Mouse (Mus musculus) liver, embryonic 15.5 days (tissue): ENCODE results near the gene Eml3. TPM values are rescaled to one million over a fixed set of nuclear protein-coding genes. Genes with fewer than 3 reads are reported as not detected.

ENCODE experiments used
- ATAC-seq: fragments of 200-750 bp; cut with Nextera tagmentation; 2 replicates; pipeline ENCODE4 v1.8.0; 2017; ENCODE audit warnings: moderate number of reproducible peaks, mild to moderate bottlenecking, moderate library complexity; ENCODE audit not compliant: insufficient read depth
- H3K27ac ChIP-seq: fragments of 300-500 bp; sonication (generic); replicated peaks from 2 replicates; pipeline ENCODE4 v1.5.1; 2015; ENCODE audit warnings: mild to moderate bottlenecking, inconsistent platforms
- H3K27me3 ChIP-seq: fragments of 300-500 bp; sonication (generic); 2 replicates; pipeline ENCODE4 v1.6.1; 2015; ENCODE audit warnings: mild to moderate bottlenecking, inconsistent platforms
- H3K36me3 ChIP-seq: fragments of 300-500 bp; sonication (generic); replicated peaks from 2 replicates; pipeline ENCODE4 v1.6.1; 2015; ENCODE audit warnings: moderate library complexity, mild to moderate bottlenecking, inconsistent platforms
- H3K4me1 ChIP-seq: fragments of 300-500 bp; sonication (generic); replicated peaks from 2 replicates; pipeline ENCODE4 v1.6.1; 2015; ENCODE audit warnings: inconsistent platforms
- H3K4me2 ChIP-seq: fragments of 300-500 bp; sonication (generic); 2 replicates; pipeline ENCODE4 v1.6.1; 2015; ENCODE audit warnings: moderate library complexity, mild to moderate bottlenecking, inconsistent platforms
- H3K4me3 ChIP-seq: fragments of 300-500 bp; sonication (generic); replicated peaks from 2 replicates; pipeline ENCODE4 v1.5.1; 2015; ENCODE audit warnings: mild to moderate bottlenecking, inconsistent platforms
- H3K9ac ChIP-seq: fragments of 300-500 bp; sonication (generic); 2 replicates; pipeline ENCODE4 v1.6.1; 2015; ENCODE audit warnings: moderate library complexity, mild to moderate bottlenecking, inconsistent platforms
- H3K9me3 ChIP-seq: fragments of 300-500 bp; sonication (generic); replicated peaks from 2 replicates; pipeline ENCODE4 v1.6.1; 2016; ENCODE audit warnings: inconsistent platforms
- WGBS: fragments of 180-500 bp; shearing (Covaris S2); methylation state at CpG from one replicate; pipeline ENCODE4 v1.1.7; 2015; ENCODE audit warnings: mixed read lengths; ENCODE audit not compliant: insufficient replicate concordance; 5-methylcytosine and 5-hydroxymethylcytosine counted together
- microRNA-seq: library from miRNA; unstranded; fragments of <30 nt; microRNA quantifications from one replicate; pipeline ENCODE4, GENCODE M21; 2016
- polyA plus RNA-seq: library from polyadenylated mRNA; unstranded; fragments of >200 nt; fragmentation: Nextera tagmentation; extraction: Ambion mirVana; gene quantifications from 2 replicates; pipeline ENCODE4 v1.2.1, GENCODE M21; 2015

The Eml3 gene
- polyA plus RNA-seq, 1 experiment from 2014 or later, result 13.1 TPM

DNA sequence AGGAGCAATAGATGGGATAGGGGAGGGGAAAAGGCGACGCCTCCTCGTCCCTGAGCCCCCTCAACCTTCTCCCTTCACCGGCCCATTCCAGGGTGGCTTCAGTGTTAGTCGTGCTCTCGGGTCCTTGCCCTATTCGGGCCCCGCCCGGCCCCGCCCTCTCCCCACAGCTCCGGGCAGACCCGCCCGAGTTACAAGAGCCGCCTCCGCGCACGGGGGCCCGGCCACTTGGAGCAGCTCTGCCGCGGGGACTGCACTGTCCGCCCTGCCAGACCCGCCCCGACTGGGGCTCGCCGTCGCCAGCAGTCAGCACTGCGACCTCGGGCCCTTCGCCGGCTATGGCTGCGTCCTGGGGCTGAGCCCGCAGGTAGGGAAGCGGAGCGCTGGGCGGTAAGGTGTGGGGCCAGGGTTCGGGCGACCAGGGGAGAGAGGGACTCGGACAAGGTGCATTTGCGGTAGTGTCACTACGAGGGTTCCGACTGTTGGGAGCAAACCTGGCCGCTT, 59.8 kb downstream of the Eml3 start, which contains the start of gene Ahnak:
Gene Ahnak, plus strand, starts transcription at position 219 of the 501 bp plus-strand sequence.
- Histone ChIP-seq H3K4me1 (peaks cover 54% of the 10 kb centered on the region), H3K4me3 (peak within 1 kb of the TSS; percentile 59), H3K36me3 (no peaks in the 10 kb centered on the region), H3K9ac (peak within 1 kb of the TSS; percentile 51), H3K27me3 (peaks cover 68% of the 10 kb centered on the region), H3K4me2 (peak within 1 kb of the TSS; percentile 80), H3K27ac (0 out of 2 replicates have a peak within 1 kb of the TSS, but pooled peaks have one; percentile 38), H3K9me3 (no peaks in the 10 kb centered on the region)
- under 1% methylated on average over 42 of the region's 42 CpGs for WGBS
- ATAC-seq, result peak; percentile 63

GRCm38 (mm10) chr19:8989567-8990431, 60.4 kb downstream of the Eml3 start:
- Histone ChIP-seq H3K36me3 (no peaks in the 10 kb centered on the region), H3K9ac (peak overlapping the region; percentile 51), H3K4me3 (peak overlapping the region; percentile 59), H3K27ac (0 out of 2 replicates have a peak overlapping the region, but pooled peaks have one; percentile 38), H3K27me3 (peaks cover 65% of the 10 kb centered on the region), H3K4me2 (peak overlapping the region; percentile 80), H3K9me3 (no peaks in the 10 kb centered on the region), H3K4me1 (peaks cover 51% of the 10 kb centered on the region)
- under 1% methylated on average over 53 of the region's 53 CpGs for WGBS
- no peak for ATAC-seq

DNA sequence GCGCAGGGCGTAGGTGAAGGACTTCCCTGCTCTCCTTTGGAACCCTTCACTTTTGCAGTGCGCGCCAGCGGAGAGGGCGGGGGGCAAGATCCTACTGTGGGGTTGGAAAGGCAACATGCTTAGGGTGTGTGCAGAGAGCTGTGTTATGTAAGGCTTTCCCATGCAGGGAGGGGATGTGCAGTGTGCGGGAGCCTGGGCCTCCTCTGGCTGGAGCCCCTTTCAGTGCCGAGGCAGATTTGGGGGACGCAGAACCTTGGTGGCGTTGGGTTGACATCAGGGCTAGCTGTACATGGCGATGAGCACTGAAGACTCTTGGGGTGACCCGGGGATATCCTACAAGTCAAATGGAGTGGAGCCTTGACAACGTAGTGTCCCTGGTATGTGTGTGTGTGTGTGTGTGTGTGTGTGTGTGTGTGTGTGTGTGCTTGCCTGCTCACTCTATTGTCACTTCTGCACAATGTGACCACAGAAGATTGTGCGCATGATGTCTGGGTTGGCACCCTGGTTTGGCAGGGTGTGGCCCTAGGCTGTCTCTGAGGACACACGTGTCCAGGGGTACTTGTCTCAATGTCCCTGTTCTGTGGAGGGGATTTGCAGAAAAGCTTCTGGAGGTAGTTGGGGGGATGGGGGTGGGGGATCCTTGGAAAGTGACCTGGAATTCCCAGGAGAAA, 61.2 kb downstream of the Eml3 start:
- Histone ChIP-seq H3K36me3 (no peaks in the 10 kb centered on the region), H3K9me3 (no peaks in the 10 kb centered on the region), H3K27ac (no peak overlapping the region), H3K4me1 (peaks cover 51% of the 10 kb centered on the region), H3K27me3 (peaks cover 65% of the 10 kb centered on the region), H3K4me2 (peak overlapping the region; percentile 80), H3K9ac (no peak overlapping the region; the same call in 1 of the 2 replicates), H3K4me3 (peak overlapping the region; percentile 59)
- WGBS, result 25% methylated on average over 15 of the region's 15 CpGs
- ATAC-seq, result no peak

Small RNA genes within 50 kb of the gene (microRNA-seq; reads per million reads assigned to microRNA genes)
- not detected for gene Mir5136

Other genes with a start within 250 kb of the Eml3 start
- 124 and 132 TPM in 2 replicates for gene Slc3a2, start 206.2 kb upstream of the Eml3 start, polyA plus RNA-seq
- gene Wdr74, start 193.7 kb upstream of the Eml3 start, polyA plus RNA-seq, result 48.8 and 53.0 TPM in 2 replicates
- 0.43 and 0.62 TPM in 2 replicates for gene 1700092M07Rik, start 188.8 kb upstream of the Eml3 start, polyA plus RNA-seq
- gene Stx5a, start 188.1 kb upstream of the Eml3 start, polyA plus RNA-seq, result 53.5 and 53.8 TPM in 2 replicates
- gene Nxf1, start 172.5 kb upstream of the Eml3 start, polyA plus RNA-seq, result 81.2 and 91.6 TPM in 2 replicates
- 53.8 and 57.3 TPM in 2 replicates for gene Tmem223, start 158.6 kb upstream of the Eml3 start, polyA plus RNA-seq
- 90.5 and 96.9 TPM in 2 replicates for gene Tmem179b, start 155.1 kb upstream of the Eml3 start, polyA plus RNA-seq
- 13.2 and 15.4 TPM in 2 replicates for gene Taf6l, start 143.1 kb upstream of the Eml3 start, polyA plus RNA-seq
- gene Polr2g, start 131.0 kb upstream of the Eml3 start, polyA plus RNA-seq, result 55.5 and 65.7 TPM in 2 replicates
- 1.2 and 1.3 TPM in 2 replicates for gene Zbtb3, start 127.0 kb upstream of the Eml3 start, polyA plus RNA-seq
- gene Ttc9c, start 110.2 kb upstream of the Eml3 start, polyA plus RNA-seq, result 22.4 and 22.5 TPM in 2 replicates
- 2.2 and 2.6 TPM in 2 replicates for gene Hnrnpul2, start 109.5 kb upstream of the Eml3 start, polyA plus RNA-seq
- not detected in 2 replicates for gene AC129217.1, start 99.8 kb upstream of the Eml3 start, polyA plus RNA-seq
- 29.8 and 33.1 TPM in 2 replicates for gene Bscl2, start 92.1 kb upstream of the Eml3 start, polyA plus RNA-seq
- gene Gng3, start 90.4 kb upstream of the Eml3 start, polyA plus RNA-seq, result 0.43 and 0.50 TPM in 2 replicates
- gene Lrrn4cl, start 78.8 kb upstream of the Eml3 start, polyA plus RNA-seq, result 0.15 TPM in 2 replicates
- gene Ubxn1, start 58.1 kb upstream of the Eml3 start, polyA plus RNA-seq, result 90.4 and 96.5 TPM in 2 replicates
- gene Uqcc3, start 48.6 kb upstream of the Eml3 start, polyA plus RNA-seq, result 29.6 and 29.8 TPM in 2 replicates
- 22.5 and 42.9 TPM in 2 replicates for gene Lbhd1, start 45.8 kb upstream of the Eml3 start, polyA plus RNA-seq
- gene Gm49403, start 45.6 kb upstream of the Eml3 start, polyA plus RNA-seq, result not detected in 2 replicates
- 46.8 and 49.0 TPM in 2 replicates for gene 1810009A15Rik, start 40.7 kb upstream of the Eml3 start, polyA plus RNA-seq
- 0.29 TPM in 1 of 2 replicates, not detected in the other for gene Gm49416, start 40.6 kb upstream of the Eml3 start, polyA plus RNA-seq
- gene Ints5, start 36.5 kb upstream of the Eml3 start, polyA plus RNA-seq, result 21.6 and 26.2 TPM in 2 replicates
- 44.8 and 49.6 TPM in 2 replicates for gene Ganab, start 31.5 kb upstream of the Eml3 start, polyA plus RNA-seq
- 20.6 and 25.8 TPM in 2 replicates for gene B3gat3, start 9.2 kb upstream of the Eml3 start, polyA plus RNA-seq
- gene Rom1, start 196 bp upstream of the Eml3 start, polyA plus RNA-seq, result 2.8 TPM in 2 replicates
- 79.0 and 85.9 TPM in 2 replicates for gene Mta2, start 12.3 kb downstream of the Eml3 start, polyA plus RNA-seq
- gene Tut1, start 24.3 kb downstream of the Eml3 start, polyA plus RNA-seq, result 13.7 and 14.6 TPM in 2 replicates
- 177 and 180 TPM in 2 replicates for gene Eef1g, start 37.5 kb downstream of the Eml3 start, polyA plus RNA-seq
- 2.5 and 3.0 TPM in 2 replicates for gene Ahnak, start 59.7 kb downstream of the Eml3 start, polyA plus RNA-seq
- gene Scgb1a1, start 158.4 kb downstream of the Eml3 start, polyA plus RNA-seq, result not detected in 2 replicates
- gene Asrgl1, start 206.1 kb downstream of the Eml3 start, polyA plus RNA-seq, result 6.7 and 7.9 TPM in 2 replicates